Comparison of ENCODE assay signal across 8 mouse cellular contexts in the genomic region with DNA sequence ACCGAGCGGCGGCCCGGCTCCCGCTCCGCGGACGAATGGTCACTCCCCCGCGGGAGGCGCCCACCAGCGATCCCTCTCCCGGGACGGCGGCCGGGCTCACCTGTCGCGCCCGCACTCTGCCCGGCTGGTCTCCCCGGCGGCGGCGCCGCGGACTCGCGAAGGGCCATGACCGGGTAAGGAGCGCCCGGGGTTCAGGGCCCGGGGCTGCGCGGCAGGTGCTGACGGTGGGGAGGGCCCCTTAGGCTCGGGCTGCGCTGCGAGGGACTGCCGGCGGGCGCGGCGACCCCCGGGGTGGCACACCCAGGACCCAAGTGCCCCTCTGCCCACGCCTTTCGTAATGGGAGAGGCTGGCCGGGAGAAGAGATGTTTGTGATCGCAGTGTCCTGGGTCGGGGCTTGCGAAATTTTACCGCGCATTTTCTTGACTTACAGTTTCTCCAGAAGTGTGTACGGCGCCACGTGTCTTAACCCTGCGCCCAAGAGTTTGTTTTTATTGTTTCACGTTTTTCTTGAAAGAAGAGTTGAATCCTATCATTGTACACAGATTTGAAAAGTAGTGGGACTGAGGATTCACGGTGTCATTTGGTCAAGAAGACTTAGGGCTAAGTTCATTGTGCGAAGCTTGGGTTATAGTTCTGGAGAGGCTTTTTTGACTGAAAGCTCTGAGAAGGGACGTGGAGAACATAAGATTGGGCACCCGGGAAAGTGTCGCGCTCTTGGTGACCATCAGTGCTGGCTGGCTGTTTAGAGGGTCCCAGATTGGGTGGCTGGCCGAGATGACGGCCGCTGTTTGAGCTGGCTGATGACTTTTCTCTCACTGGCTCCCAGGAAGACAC. TPM values are rescaled to one million over a fixed set of nuclear protein-coding genes. Genes with fewer than 3 reads are reported as not detected.
A peak's percentile ranks its signal among the peaks of the same experiment; 100 is the strongest.
DNase-seq lines count a peak whose midpoint lies in the region; ATAC-seq and TF ChIP-seq lines count a peak whose summit lies in the region.

No protein-coding gene starts in this region.

- peak overlapping the region; percentile 96 for H3K9ac ChIP-seq in embryonic facial prominence, embryonic 14.5 days (ENCODE audit: low read depth, low read length)
- H3K9ac ChIP-seq in lung, embryonic 14.5 days: peak overlapping the region; percentile 94

- H3K9me3 ChIP-seq in embryonic facial prominence, embryonic 14.5 days (ENCODE audit: control insufficient read depth, low read length): peaks cover 4% of the 10 kb centered on the region; the same call in 1 of the 2 replicates
- no peaks in the 10 kb centered on the region for H3K9me3 ChIP-seq in lung, embryonic 14.5 days (ENCODE audit: low read depth, low read length)

- no peaks in the 10 kb centered on the region for H3K27me3 ChIP-seq in embryonic facial prominence, embryonic 14.5 days (replicated peaks; ENCODE audit: control insufficient read depth, insufficient read depth, low read length)
- no peaks in the 10 kb centered on the region for H3K27me3 ChIP-seq in lung, embryonic 14.5 days (ENCODE audit: insufficient read depth, low read length)
- H3K27me3 ChIP-seq in splenic B cell, adult 2 months (ENCODE audit: control insufficient read depth, insufficient read depth, low read length, poor library complexity, severe bottlenecking): no peaks in the 10 kb centered on the region

- ATAC-seq in embryonic facial prominence, embryonic 14.5 days (ENCODE audit: low read depth): peak; percentile 0; the same call in 1 of the 2 replicates
- ATAC-seq in lung, embryonic 14.5 days (ENCODE audit: insufficient read depth): peak; percentile 5; the same call in 1 of the 2 replicates

- H3K4me2 ChIP-seq in embryonic facial prominence, embryonic 14.5 days (ENCODE audit: low read depth, low read length): peak overlapping the region; percentile 86
- peak overlapping the region; percentile 86 for H3K4me2 ChIP-seq in lung, embryonic 14.5 days

- H3K36me3 ChIP-seq in embryonic facial prominence, embryonic 14.5 days (ENCODE audit: control insufficient read depth, insufficient read depth, low read length): peaks cover 6% of the 10 kb centered on the region
- peaks cover 12% of the 10 kb centered on the region; the same call in 1 of the 2 replicates for H3K36me3 ChIP-seq in lung, embryonic 14.5 days (ENCODE audit: insufficient read depth)
- no peaks in the 10 kb centered on the region for H3K36me3 ChIP-seq in splenic B cell, adult 2 months (ENCODE audit: control insufficient read depth, insufficient read depth, low read length, poor library complexity, severe bottlenecking)

- no peak for TF ChIP-seq POLR2A in lung, adult 2 months (IDR thresholded peaks at IDR 0.05; ENCODE audit: borderline replicate concordance, extremely low read depth, low read depth, low read length)

- H3K27ac ChIP-seq in embryonic facial prominence, embryonic 14.5 days (replicated peaks; ENCODE audit: low read depth, low read length): peak overlapping the region; percentile 100
- H3K27ac ChIP-seq in lung, embryonic 14.5 days (ENCODE audit: low read depth): peak overlapping the region; percentile 100

- TF ChIP-seq CTCF in lung, adult 2 months (IDR thresholded peaks at IDR 0.05; ENCODE audit: insufficient read depth, low read length): no peak
- TF ChIP-seq CTCF in lung, embryonic 14.5 days (IDR thresholded peaks at IDR 0.05; ENCODE audit: low read depth): no peak

- peak overlapping the region; percentile 82 for H3K4me3 ChIP-seq in lung, adult 2 months (replicated peaks; ENCODE audit: extremely low read depth, low read depth, low read length)
- H3K4me3 ChIP-seq in embryonic facial prominence, embryonic 14.5 days (ENCODE audit: low read depth, low read length): peak overlapping the region; percentile 93
- peak overlapping the region; percentile 97 for H3K4me3 ChIP-seq in lung, embryonic 14.5 days (ENCODE audit: low read depth, low read length)

- under 1% methylated on average over 60 of the region's 66 CpGs for WGBS in lung, adult 2 months
- WGBS in embryonic facial prominence, embryonic 14.5 days: under 1% methylated on average over 30 of the region's 66 CpGs
- under 1% methylated on average over 63 of the region's 66 CpGs for WGBS in lung, embryonic 14.5 days

- peak; percentile 16 for DNase-seq in lung, adult 2 months
- no peak for DNase-seq in lung, postnatal 4 days
- DNase-seq in adrenal gland, adult 8-10 months: peak; percentile 46
- DNase-seq in embryonic facial prominence, embryonic 14.5 days (ENCODE audit: low spot score): peak; percentile 45
- DNase-seq in induced T-regulatory cell, adult 2 months (ENCODE audit: low read depth): peak; percentile 62
- peak; percentile 56 for DNase-seq in lung, embryonic 14.5 days
- peak; percentile 15 for DNase-seq in splenic B cell, adult 2 months (ENCODE audit: low read depth, low spot score)
- DNase-seq in right cerebral cortex, postnatal 25 days: no peak

- H3K4me1 ChIP-seq in lung, adult 2 months (ENCODE audit: control insufficient read depth, insufficient read depth, low read length): peaks cover 7% of the 10 kb centered on the region
- H3K4me1 ChIP-seq in embryonic facial prominence, embryonic 14.5 days (ENCODE audit: control insufficient read depth, insufficient read depth, low read length): peaks cover 13% of the 10 kb centered on the region
- H3K4me1 ChIP-seq in lung, embryonic 14.5 days (ENCODE audit: insufficient read depth): peaks cover 6% of the 10 kb centered on the region; the same call in 1 of the 2 replicates

RNA-seq across cellular contexts. Expression of gene Usp1, which starts 0.7 kb away (rescaled TPM):
- 43.2 and 139 TPM in 2 replicates for polyA plus RNA-seq in lung, adult 2 months (2012; rRNA removed)
- total RNA-seq in adrenal gland, adult 8-10 months (2022): 10 to 100 TPM; 25.9 to 34.6 (median 29.9) TPM
- polyA plus RNA-seq in embryonic facial prominence, embryonic 14.5 days (2014; fragmentation: Nextera tagmentation; extraction: Ambion mirVana): 95.2 and 97.5 TPM in 2 replicates
- polyA plus RNA-seq in lung, embryonic 14.5 days (2014; fragmentation: Nextera tagmentation; extraction: Ambion mirVana): 130 and 133 TPM in 2 replicates

Comparison
In these comparisons a context has a peak if more than half of its experiments do, and no peak if none do; other contexts are left out.
1. DNase-seq: peak in lung, adult 2 months (single experiment), adrenal gland, adult 8-10 months (single experiment), embryonic facial prominence, embryonic 14.5 days (single experiment), induced T-regulatory cell, adult 2 months (single experiment), lung, embryonic 14.5 days (single experiment) and splenic B cell, adult 2 months (single experiment); none in lung, postnatal 4 days (0 of 2) and right cerebral cortex, postnatal 25 days (single experiment).
2. Peak in every context shown above with its lines, with median percentiles within 50 percentile points of each other: H3K4me3 ChIP-seq.